Mouse (Mus musculus): ENCODE results near the gene Snx3.

DNA sequence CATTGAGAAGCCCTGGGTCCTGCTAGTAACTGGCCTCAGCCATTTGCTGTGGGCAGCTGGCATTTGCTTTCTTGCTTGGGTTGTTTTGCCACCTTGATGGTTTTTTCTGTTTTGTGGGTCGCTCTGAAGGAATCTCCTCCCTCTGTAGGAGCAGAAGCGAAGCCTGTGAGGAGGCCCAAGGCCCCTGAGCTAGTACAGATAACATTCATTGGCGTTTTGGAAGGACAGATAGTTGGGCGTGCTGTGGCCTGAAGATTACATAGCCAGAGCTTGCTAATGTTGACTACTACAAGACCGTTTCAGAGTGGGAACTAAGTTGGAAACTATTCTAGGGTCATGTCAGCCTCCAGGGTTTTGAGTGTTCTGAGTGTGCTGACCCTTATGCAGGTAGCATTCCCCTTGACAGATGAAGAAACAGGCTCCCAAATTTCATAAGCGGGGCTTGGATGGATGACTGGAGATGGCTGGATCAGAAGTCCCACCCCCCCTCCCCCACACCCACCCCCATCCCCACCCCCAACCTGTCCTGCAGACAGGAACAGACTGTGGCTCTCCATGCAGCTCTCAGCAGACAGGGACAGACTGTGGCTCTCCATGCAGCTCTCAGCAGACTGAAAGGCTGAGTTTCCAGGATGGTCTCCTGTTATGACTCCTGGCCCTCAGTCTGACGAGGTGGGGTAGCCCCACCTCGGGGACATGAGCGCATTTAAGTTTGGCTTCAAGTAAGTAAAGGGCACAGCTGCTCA lies 35.9 kb downstream of the Snx3 start:
- no peak for TF ChIP-seq CTCF (conservative IDR thresholded peaks at IDR 0.05; ENCODE audit: low read length)
- TF ChIP-seq NANOG (IDR thresholded peaks at IDR 0.05; ENCODE audit: borderline replicate concordance, low read length) = no peak
- no peak for TF ChIP-seq POU5F1 (IDR thresholded peaks at IDR 0.05; ENCODE audit: borderline replicate concordance, low read length)
